Mouse (Mus musculus) frontal cortex, postnatal 10 days (tissue): ENCODE measurements around the gene 9130019O22Rik.

ENCODE experiments used
- DNase-seq, 2 experiments: peaks; one replicate each; pipeline ENCODE4 v3.0.0; 2022; ENCODE audit warnings: low spot score in 2 of 2, mixed read lengths in 1 of 2

The 9130019O22Rik gene

GRCm38 (mm10) chr7:127341356-127341755 is 45.6 kb downstream of the 9130019O22Rik start:
- no peak for DNase-seq

- no peak for DNase-seq
Measured at GRCm38 (mm10) chr7:127337636-127338035, 49.3 kb downstream of the 9130019O22Rik start.

GRCm38 (mm10) chr7:127335604-127336003 is 51.4 kb downstream of the 9130019O22Rik start:
- DNase-seq, result no peak

- no peak for DNase-seq
Measured at GRCm38 (mm10) chr7:127333240-127333639, 53.7 kb downstream of the 9130019O22Rik start.
